Mouse (Mus musculus) ES-E14 (cell line): ENCODE data around the gene Gm20532. TPM values are rescaled to one million over a fixed set of nuclear protein-coding genes. Genes with fewer than 3 reads are reported as not detected.

Experiments used
- DNase-seq: peaks from one replicate; pipeline ENCODE4 v3.0.0-alpha.2; 2013; ENCODE audit warnings: low read depth, low spot score
- H3K27ac ChIP-seq: 2 replicates; pipeline ENCODE4 v1.5.1; 2012; ENCODE audit warnings: low read depth, mild to moderate bottlenecking, low read length, moderate library complexity, mixed read lengths; ENCODE audit not compliant: poor library complexity, insufficient read depth, severe bottlenecking
- H3K36me3 ChIP-seq: 2 replicates; pipeline ENCODE4 v1.6.1; 2012; ENCODE audit warnings: mild to moderate bottlenecking, low read length, moderate library complexity, mixed read lengths; ENCODE audit not compliant: control insufficient read depth, poor library complexity, insufficient read depth, severe bottlenecking
- H3K4me1 ChIP-seq, 2 experiments: fragments of 150-350 bp in 1 of 2; sonication (generic) in 1 of 2; 2 replicates each; pipeline ENCODE4 v1.6.1; 2012; ENCODE audit warnings: low read length in 2 of 2, mild to moderate bottlenecking in 1 of 2, mixed read lengths in 1 of 2; ENCODE audit not compliant: control insufficient read depth in 2 of 2, insufficient read depth in 2 of 2, poor library complexity in 1 of 2
- H3K4me3 ChIP-seq, 2 experiments: fragments of 150-350 bp in 1 of 2; sonication (generic) in 1 of 2; 2 replicates each; pipeline ENCODE4 v1.5.1; 2012; ENCODE audit warnings: low read length in 2 of 2, low read depth in 1 of 2, mild to moderate bottlenecking in 1 of 2, mixed read lengths in 1 of 2; ENCODE audit not compliant: insufficient read depth in 1 of 2, poor library complexity in 1 of 2, severe bottlenecking in 1 of 2
- H3K9ac ChIP-seq: 2 replicates; pipeline ENCODE4 v1.6.1; 2012; ENCODE audit warnings: low read depth, mild to moderate bottlenecking, low read length, mixed read lengths; ENCODE audit not compliant: poor library complexity, insufficient read depth, severe bottlenecking
- H3K9me3 ChIP-seq: fragments of 150-350 bp; sonication (generic); 2 replicates; pipeline ENCODE4 v1.6.1; 2012; ENCODE audit warnings: low read depth, mild to moderate bottlenecking, low read length; ENCODE audit not compliant: control insufficient read depth, insufficient read depth
- CHD2 ChIP-seq: IDR thresholded peaks from 2 replicates; pipeline ENCODE4 v1.6.1; 2014; ENCODE audit warnings: mild to moderate bottlenecking, low read depth, low read length, inconsistent platforms
- HCFC1 ChIP-seq: IDR thresholded peaks from 2 replicates; pipeline ENCODE4 v1.6.1; 2012; ENCODE audit warnings: low read length, inconsistent platforms, borderline replicate concordance; ENCODE audit not compliant: insufficient read depth
- MAFK ChIP-seq: IDR thresholded peaks from 2 replicates; pipeline ENCODE4 v1.6.1; 2014; ENCODE audit warnings: mild to moderate bottlenecking, low read depth, low read length, inconsistent platforms; ENCODE audit not compliant: insufficient read depth
- ZC3H11A ChIP-seq: IDR thresholded peaks from 2 replicates; pipeline ENCODE4 v1.6.1; 2012; ENCODE audit warnings: low read depth, mild to moderate bottlenecking, inconsistent platforms, low read length, borderline replicate concordance
- ZNF384 ChIP-seq: IDR thresholded peaks from 2 replicates; pipeline ENCODE4 v1.6.1; 2012; ENCODE audit warnings: low read depth, low read length, inconsistent platforms
- in situ Hi-C, 2 experiments: fragments of 600-800 bp; cut with MboI; formaldehyde crosslinking; loops; one replicate each; pipeline ENCODE4 v1.15.1; 2025; ENCODE audit warnings: low sequenced_read_pairs in 2 of 2, inconsistent platforms in 1 of 2; ENCODE audit not compliant: unreplicated experiment in 2 of 2
- total RNA-seq: library from RNA; depleted of rRNA; stranded (reverse); fragments of 300-350 nt; gene quantifications from 2 replicates; pipeline ENCODE4 v1.2.3, GENCODE M21; 2012

Gm20532 gene
- total RNA-seq, 1 experiment: not detected

DNA sequence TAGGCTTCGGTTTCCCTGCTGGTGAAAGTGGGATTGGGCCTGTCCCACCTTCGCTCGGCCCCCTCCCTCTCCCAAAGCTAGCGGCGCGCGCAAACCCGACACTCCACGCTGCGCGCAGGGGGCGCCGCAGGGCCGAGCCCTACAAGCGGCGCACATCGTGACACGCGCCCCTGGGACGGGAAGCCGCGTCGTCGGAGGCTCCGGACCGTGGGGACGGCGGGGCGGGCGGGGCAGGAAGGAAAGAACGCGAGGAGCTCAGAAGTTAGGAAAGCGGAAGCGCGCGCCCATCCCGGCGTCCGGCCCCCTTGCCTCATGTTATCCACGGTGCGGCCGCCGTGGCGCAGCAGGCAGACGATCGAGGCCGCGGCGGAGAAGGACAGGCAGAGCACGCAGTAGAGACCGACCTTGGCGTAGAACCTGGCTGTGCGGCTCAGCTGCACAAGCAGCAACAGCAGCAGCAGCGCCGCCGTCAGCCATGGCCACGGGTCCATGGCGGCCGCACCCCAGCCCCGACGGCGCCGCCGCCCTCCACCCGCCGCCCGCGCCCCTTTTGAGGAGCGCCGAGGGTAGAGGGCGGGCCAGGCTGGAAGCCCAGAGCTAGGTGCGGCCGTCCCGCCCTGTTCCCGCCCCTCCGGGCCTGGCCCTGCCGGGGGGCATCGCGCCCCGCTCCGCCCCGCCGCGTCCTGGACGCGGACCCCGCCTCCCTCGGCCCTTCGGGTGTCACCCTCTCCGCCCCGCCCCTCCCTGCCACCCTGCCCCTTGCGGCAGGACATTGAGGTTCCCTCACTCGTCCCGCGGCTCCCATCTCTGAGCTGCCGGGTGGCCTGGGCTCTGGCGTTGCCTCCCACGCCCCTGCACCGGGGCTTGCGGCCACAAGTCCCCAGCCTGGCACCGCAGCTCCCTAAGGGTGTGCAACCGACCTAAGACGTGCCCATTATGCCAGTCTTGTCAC lies 17.6 kb downstream of the Gm20532 start, which contains the start of gene Agpat2:
Gene Agpat2 (minus strand): TSS at position 698 of the 952 bp plus-strand sequence.
- Histone ChIP-seq H3K9me3 (no peaks in the 10 kb centered on the region), H3K36me3 (no peaks in the 10 kb centered on the region; the same call in 1 of the 2 replicates), H3K4me3 (peak within 1 kb of the TSS; percentile 88 to 98), H3K9ac (peak within 1 kb of the TSS; percentile 93), H3K27ac (peak within 1 kb of the TSS; percentile 72), H3K4me1 (peaks cover 2 to 33% of the 10 kb centered on the region in 2 experiments; a peak in 3 of 4 replicates)
- DNase-seq: peak; percentile 61
- TF ChIP-seq ZNF384: no peak
- peak; percentile 43 for TF ChIP-seq HCFC1
- in situ Hi-C loops: no loop called here

DNA sequence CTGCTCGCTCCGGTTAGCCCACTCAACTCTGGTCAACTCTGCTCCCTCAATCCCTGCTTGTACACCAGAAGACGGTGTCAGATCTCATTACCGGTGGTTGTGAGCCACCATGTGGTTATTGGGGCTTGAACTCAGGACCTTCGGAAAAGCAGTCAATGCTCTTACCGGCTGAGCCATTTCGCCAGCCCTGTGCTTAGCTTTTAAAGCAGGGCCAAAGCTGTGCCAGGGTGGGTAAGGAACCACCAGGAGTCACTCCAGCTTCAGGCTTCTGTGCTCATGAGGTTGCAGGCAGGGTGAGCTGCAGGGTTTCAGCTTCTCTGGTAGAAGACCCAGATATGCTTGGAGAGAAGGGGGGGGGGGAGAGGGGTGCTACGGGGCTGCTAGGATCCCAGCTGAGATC lies 18.9 kb downstream of the Gm20532 start:
- in situ Hi-C loops: no loop called here
- no peak overlapping the region for H3K4me3 ChIP-seq

GRCm38 (mm10) chr2:26606579-26606978 lies 20.1 kb downstream of the Gm20532 start:
- TF ChIP-seq ZC3H11A (no peak), ZNF384 (no peak), CHD2 (no peak), MAFK (no peak), HCFC1 (no peak)
- no peaks in the 10 kb centered on the region for H3K9me3 ChIP-seq
- no peak overlapping the region for H3K9ac ChIP-seq
- in situ Hi-C loops: no loop called here
- H3K4me1 ChIP-seq: peaks cover 12 to 37% of the 10 kb centered on the region in 2 experiments
- H3K27ac ChIP-seq: no peak overlapping the region
- no peak overlapping the region for H3K4me3 ChIP-seq
- no peak for DNase-seq
- H3K36me3 ChIP-seq: no peaks in the 10 kb centered on the region

More for the DNA sequence above, 18.9 kb downstream of the Gm20532 start:
- DNase-seq: no peak
- H3K4me1 ChIP-seq: peaks cover 5 to 34% of the 10 kb centered on the region in 2 experiments
- H3K9me3 ChIP-seq: no peaks in the 10 kb centered on the region
- no peak overlapping the region for H3K9ac ChIP-seq
- no peak for TF ChIP-seq ZNF384
- H3K27ac ChIP-seq: no peak overlapping the region
- H3K36me3 ChIP-seq: no peaks in the 10 kb centered on the region

DNA sequence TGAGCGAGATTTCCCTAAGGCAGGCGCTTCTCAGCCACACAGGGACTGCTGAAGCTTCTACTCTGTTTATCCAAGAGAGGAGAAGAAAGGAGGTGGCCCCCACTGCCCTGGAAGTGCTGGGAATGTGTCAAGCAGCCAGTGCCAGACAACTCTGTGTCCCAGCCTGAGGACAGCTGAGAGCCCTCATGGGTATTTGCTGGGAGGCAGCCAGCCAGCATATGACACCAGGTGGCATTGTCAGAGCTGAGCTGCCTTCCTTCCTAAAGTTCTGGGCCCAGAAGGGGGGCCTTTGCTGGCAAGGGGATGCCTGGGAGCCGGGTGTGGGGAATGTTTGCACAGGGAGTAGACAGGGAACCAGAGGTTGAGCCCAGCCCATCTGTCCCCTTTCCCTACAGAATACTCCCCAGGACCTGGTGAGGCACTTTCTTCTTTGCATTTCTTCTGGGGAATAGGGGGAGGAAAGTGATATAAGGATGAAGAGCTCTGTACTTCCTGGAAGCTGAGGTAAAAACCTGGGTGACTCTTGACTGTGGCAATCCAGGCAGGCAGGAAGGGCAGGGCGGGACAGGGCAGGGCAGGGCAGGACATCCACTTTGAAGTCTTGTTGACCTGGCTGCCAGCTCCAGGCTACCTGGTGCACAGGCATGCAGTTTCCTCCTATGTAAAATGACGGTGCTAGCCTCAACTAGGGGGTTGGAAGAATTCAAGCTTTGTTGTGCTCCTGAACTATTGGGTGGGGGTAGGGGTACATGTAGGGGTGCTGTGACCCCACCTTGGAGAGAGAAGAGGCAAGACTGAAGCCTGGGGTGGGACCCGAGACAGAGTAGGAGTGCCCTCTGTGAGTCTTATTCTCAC lies 20.8 kb downstream of the Gm20532 start:
- in situ Hi-C loops: no loop called here

More for the DNA sequence above, 20.8 kb downstream of the Gm20532 start:
- no peaks in the 10 kb centered on the region for H3K9me3 ChIP-seq
- H3K4me1 ChIP-seq: peaks cover 16 to 43% of the 10 kb centered on the region in 2 experiments
- H3K4me3 ChIP-seq: no peak overlapping the region
- H3K36me3 ChIP-seq: no peaks in the 10 kb centered on the region
- no peak for DNase-seq
- TF ChIP-seq ZNF384 (no peak), MAFK (no peak), CHD2 (no peak), HCFC1 (no peak), ZC3H11A (no peak)
- H3K9ac ChIP-seq: no peak overlapping the region; the same call in 1 of the 2 replicates
- H3K27ac ChIP-seq: no peak overlapping the region
